Mouse (Mus musculus) adrenal gland (tissue): Measurements from ENCODE around the gene Tns2.
"Not testable (repeated sequence)": the region's sequence is repeated elsewhere in the genome, so short reads cannot be mapped to it uniquely, and the experiment has no call there.

Experiments
- intact Hi-C: fragments of 180-260 bp; cut with DNase I; formaldehyde crosslinking; loops from one replicate; pipeline ENCODE4 v1.15.1; 2025
- long read RNA-seq, 2 experiments: library from polyadenylated mRNA; unstranded; transcript quantifications; one replicate each; pipeline ENCODE4 v2.0.0; 2020; ENCODE audit warnings: borderline replicate concordance in 1 of 2; ENCODE audit not compliant: insufficient replicate concordance in 1 of 2

Gene Tns2
- long read RNA-seq, experiment 1, partial matches to known transcripts = 1 of 2 reads
- long read RNA-seq, experiment 1, other reads (novel, unspliced or antisense) = 1 of 2 reads
- long read RNA-seq, experiment 2, full-length matches to known transcripts = 1 of 7 reads
- long read RNA-seq, experiment 2, partial matches to known transcripts = 6 of 7 reads
- long read RNA-seq, experiment 2, other reads (novel, unspliced or antisense) = 0 of 7 reads

DNA sequence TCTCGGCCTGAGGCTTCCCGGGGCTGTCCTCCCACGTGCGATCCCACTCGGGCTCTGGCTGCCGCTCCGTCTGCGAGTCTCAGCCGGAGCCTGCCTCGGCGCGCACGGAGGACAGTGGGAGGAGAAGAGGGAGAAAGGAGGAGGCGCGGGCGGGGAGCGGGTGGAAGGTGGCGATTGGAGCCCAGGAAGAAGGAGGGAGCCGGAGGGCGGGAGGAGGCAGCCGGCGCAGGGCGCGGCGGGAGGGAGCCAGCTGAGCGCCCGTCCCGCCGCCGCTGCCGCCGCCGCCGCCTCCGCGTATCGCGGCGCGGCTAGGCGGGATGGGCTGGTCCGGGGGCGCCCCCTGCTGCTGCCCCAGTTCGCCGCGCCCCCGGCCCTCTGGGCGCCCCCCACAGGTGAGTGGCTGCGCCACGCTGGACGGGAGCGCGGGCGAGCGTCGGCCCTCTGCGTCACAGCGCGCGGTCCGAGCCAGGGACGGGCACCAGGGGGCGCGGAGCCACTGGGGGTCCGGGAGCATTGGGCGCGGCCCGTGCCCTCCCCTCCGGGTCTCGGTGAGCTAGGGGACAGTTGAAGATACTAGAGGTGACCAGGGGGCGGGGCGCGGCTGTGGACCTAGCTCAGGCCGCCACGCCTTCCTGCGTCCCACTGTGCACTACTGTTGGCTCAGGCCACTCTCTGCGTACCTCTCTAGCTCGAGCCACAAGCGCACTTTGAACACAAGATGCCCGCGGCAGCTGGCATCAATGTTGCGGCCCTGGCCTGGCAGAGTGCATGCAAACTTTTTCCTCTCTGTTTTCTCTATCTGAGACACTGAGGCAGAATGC lies at the start of gene Tns2:
TSS of gene Tns2 (plus strand) at position 253 of the 821 bp plus-strand sequence.
- intact Hi-C loops = no loop called here

DNA sequence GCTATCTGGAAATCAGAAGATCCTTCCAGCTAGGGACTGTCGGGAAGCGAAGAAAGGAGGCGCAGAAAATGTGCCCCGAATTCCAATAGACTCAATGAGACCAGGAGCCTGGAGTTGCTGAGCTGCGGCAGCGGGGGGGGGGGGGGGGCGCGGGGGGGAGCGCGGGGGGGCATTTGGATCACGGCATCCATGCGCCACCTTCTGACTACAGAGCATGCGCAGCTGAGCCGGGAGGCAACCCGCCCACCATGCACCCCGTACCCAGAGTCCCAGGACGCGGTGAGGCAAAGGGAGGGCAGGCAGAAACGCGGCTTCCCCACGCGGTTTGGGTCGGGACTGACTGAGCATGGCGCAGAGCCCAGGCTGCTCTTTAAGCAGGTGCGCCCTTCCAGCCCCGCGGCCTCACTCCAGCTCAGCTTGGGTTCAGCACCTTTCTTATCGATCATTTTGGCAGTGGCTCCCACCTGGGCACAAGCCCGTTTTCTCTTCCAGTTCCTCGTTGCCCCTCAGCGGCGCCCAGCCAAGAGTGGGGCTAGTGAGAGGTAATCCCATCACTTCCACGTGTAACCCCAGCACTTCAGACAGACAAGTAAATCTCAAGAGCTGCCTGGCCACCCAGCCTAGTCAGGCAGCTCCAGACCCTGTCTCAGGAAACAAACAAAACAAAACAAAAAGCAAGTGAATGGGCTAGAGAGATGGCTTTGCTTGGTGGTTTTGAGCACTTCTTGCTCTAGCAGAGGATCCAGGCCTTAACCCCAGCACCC lies 48.1 kb upstream of the Tns2 start:
- intact Hi-C loops = no loop called here

DNA sequence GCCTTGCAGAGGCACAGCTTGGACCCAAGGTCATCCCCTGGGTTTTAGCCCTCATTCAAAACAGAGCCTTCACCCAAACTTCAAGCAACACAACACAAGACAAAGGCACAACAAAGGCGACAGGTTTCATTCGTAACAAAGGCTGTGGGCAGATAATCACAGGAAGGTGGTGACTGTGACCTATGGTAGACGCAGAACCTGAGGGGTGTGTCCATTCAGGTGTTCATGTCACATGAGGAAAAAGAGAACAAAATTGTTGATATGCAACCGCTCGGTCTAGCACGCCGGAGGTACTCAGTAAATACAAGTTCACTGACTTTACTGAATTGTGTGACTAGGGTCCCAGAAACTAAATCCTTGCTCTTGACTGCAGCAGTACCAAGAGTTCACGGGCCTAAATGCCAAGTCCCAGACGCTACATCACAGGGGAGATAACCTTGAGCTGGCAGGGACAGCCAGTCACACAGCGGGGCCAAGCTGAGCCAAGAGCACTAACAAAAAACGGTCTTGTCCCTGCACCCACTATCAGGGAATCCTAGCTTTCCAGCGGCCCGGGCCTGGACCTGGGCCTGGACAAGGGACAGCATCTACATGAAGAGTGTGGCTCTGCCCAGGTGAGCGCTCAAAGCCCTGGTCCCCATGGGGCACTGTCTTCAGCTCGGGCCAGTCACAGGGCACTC lies 43.6 kb upstream of the Tns2 start:
- intact Hi-C loops = no loop called here

DNA sequence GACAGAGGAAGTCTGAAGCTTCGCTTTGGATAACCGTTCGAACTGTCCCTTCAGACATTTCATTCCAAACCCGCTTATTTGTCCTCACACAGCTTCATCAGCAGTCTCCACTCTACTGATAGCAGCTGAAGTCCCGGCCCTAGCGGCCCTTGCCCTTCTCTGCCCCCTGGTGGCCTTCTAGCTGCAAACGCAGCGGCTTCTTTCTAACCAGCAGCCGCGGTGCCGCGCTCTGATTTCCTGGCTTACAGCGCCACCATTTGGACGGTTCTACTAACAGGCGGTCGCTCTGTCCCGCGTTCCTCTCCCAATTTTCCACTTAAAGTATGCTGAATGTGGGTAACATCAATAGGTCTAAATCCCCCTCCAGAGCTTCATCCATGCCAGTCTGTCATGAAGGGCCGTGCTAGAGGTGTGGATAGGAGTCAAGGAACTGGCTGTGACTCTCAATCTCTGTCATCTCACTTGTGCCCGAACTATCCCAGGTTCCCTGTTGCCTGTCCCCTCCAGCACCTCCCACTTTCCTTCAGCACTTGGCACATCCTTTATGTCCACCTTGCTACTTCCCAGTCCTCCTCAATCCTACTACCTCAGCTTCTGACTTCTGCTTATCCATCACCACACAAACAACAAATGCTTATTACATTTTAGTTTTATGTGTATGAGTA lies 34.4 kb upstream of the Tns2 start:
- intact Hi-C loops = loop anchor here (1.0 to 10.0 kb wide), 3 partner anchors 77 to 728 kb away; no protein-coding TSS in a partner anchor

DNA sequence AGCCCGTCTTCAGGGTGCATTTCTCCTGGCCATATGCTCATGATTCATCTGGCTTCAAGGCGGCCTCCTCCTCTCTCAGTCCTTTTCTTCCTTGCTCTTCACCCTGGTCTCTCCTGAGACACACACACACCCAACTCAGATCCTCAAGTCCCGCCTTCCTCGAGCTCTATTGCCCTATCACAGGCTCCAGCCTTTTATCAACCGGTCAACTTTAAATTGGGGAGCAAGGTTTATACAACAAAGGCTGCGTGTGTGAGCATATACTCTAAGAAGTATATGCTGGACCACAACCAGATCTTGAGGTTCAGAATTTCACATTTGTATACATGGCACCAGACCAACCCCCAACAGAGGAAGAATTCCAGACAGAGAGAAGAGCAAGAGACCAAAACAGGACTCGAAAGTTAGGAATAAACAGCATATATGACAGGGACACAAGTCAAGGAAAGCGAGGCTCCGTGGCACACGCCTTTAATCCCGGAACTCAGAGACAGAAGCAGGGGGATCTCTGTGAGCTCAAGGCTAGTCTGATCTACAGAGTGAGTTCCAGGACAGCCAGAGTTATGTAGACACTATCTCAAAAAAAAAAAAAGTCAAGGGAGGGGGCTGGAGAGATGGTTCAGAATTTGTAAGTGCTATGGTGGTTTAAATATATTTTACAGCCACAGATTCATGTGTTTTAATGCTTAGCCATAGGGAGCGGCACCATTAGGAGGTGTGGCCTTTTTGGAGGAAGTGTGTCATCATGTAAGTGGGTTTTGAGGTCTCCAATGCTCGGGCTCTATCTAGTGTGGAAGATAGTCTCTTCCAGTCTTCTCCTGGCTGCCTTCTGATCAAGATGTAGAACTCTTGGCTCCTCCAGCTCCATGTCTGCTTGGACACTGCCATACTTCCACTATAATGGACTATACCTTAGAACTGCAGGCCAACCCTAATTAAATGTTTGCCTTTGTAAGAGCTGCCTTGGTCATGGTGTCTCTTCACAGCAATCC lies 29.4 kb upstream of the Tns2 start:
- intact Hi-C loops = no loop called here

DNA sequence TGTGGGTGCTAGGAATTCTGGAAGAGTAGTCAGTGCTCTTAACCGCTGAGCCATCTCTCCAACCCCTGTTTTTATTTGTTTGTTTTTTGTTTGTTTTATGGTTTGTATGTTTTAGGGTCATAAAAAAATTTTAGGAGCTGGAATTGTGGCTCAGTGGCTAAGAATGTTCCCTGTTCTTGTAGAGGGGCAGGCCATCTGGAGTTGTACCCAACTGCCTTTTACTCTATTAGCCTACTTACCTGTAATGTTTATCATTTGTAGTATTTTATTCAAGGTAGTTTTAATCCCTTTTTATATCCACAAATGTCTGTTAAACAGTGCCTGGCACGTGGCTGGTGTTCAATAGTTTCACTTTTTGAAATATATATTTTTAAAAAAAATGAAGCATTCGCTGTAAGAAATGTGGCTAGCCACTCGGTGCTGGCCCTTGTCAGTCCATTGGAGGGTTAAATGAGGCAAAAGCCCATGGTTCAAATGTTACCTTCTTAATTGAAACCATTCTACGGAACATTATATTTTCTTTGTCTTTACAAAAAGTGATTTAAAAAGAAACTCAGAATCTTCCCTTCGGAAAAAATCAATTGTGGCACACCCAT lies 27.2 kb upstream of the Tns2 start:
- intact Hi-C loops = no loop called here

DNA sequence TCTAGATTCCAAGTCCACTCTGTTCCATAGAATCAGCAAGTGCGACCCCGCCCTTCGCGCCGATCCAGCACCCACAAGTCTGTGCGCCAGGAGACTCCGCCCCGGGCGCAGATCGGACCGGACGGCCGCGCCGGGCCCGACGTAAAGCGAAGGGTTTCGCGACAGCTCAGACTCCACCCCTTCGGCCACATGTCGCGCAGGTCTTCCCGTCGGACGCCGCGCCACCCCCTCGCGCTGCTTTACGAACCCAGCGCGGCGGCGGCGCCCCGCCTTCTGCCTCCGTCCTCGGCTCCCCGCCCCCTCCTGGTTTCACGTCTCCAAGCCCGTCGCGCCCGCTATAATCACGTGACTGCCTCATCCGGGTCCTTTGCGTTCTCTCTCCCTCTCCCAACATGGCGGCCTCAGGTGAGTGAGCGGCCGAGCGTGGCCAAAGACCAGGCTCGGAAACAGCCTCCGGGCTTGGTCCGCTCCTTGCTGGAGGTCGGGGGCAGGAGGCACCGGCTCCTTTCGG lies 26.6 kb upstream of the Tns2 start, which contains the start of gene Eif4b:
TSS of gene Eif4b (plus strand) at position 215 of the 511 bp plus-strand sequence.
- intact Hi-C loops = no loop called here

DNA sequence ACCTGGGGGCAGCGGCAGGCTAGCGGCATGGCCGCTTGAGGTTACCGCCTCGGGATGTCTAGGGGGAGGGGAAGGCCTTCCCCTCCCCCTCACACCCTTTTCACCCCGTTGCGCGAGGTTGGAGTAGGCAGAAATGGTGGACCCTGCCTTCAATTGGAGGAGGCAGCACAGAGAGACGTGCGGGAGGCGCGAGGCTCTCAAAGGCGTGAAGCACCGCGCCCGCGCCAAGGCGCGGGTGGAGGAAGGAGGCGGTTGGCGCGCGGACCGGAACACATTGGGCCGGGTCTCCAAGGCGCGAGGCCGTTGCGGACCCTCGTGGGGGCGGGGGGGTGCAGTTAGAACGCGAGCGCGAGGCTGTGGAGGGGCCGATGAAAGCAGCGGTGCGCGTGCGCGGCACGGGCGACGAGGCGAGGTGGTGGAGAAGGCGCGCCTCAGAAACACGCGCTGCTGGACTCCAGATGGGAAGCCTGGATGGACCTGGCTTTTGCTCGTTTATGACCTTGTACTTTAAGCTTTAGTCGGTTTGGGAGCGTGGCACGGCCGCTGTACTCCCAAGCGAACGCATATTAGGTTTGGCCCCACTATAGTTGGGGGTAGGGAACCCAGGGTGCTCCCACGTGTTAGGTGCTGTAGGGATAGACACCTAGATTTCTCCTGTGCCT lies 26.0 kb upstream of the Tns2 start:
- intact Hi-C loops = no loop called here

DNA sequence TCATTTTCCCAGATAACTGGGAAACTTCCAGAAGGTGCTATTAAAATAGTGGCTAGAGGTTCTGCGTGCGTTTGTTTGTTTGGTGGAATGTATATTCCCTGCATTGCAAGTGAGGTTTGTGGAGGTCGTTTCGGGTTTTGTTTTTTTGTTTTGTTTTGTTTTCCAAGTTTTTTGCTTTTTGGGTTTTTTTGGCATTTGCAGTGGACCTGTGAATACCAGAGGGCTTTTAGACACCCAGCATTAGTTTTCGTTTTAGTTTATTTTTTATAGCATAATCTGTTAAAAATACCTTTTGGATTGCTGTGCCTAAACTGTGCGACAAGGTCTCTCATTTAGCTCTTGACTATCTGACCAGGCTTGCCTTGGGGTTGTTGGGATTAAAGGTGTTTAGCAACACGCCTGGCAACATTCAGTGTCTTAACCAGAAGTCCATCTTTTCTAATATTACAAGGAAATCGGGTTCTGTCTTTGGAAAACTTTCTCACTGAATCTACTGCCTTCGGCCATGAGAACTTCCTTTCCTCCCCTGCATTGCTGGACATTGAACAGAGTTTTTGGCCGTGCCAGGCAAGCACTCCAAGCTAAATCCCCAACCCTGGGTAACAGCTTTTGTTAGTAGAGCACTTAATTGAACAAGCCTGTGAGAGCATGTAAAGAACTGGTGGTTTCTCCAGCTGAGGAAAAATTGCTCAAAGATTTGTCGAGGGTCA lies 25.2 kb upstream of the Tns2 start:
- intact Hi-C loops = no loop called here

DNA sequence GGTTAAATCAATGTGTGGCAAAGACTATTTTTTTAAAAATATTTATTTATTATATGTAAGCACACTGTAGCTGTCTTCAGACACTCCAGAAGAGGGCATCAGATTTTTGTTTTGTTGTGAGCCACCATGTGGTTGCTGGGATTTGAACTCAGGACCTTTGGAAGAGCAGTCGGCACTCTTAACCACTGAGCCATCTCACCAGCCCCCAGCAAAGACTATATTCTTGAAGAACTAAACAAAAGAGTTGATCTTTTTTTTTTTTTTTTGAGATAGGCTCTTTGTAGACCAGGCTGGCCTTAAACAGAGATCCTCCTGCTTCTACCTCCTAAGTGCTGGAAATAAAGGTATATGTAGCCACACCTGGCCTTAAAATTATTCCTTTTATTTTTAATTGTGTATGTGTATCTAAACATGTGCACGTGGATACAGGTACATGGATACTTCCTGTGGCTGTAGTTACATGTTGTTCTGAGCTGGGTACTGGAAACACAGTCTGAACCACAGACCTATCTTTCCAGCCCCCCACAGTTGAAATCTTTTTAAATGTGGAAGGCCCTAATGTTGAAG lies 23.0 kb upstream of the Tns2 start:
- intact Hi-C loops = no loop called here

DNA sequence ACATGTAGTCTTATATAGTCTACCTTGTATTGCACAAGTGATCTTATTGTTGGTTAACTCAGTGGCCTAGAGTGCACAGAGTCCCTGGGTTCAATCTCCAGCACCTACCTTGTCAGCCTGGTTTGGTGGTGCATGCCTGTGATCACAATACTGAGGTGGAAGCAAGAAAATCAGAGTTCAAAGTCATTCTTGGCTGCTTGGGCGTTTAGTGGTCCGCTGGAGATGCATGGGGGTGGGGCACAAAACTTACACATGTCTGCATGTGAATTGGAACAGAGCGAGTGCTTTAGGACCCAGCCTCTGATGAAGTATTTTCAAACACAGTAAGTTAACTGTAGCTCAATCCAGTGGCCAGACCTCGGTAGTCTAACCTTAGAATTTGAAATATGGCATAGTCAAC lies 21.0 kb upstream of the Tns2 start:
- intact Hi-C loops = no loop called here

DNA sequence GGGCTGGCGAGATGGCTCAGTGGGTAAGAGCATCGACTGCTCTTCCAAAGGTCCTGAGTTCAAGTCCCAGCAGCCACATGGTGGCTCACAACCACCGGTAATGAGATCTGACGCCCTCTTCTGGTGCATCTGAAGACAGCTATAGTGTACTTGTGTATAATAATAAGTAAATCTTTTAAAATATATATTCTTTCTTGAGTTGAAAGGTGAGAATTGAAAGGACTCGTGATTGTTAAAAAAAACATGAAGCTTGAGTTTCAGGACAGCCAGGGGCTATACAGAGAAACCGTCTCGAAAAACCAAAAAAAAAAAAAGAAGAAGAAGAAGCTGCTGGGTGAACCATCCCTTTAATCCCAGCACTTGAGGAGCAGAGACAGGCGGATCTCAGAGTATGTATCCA lies 20.3 kb upstream of the Tns2 start:
- intact Hi-C loops = not testable (repeated sequence)

DNA sequence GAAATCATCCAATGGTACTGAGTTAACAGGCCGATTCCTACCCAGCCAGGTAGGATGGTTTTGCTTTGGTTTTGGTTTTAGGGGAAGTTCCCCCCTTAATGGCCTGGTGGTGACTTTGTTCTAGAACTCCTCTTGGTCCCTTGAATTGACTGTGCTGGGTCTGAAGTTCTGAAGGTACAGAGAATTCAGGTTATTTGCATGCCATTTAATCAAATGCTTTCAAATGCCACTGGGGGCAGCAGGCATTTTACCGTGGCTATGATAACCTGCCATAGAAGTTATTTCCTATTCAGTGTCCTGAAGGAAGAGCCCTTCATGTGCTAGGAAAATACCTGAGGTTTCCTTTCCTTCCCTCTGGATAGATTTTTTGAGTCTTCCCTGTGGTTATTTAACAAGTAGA lies 19.8 kb upstream of the Tns2 start:
- intact Hi-C loops = no loop called here

DNA sequence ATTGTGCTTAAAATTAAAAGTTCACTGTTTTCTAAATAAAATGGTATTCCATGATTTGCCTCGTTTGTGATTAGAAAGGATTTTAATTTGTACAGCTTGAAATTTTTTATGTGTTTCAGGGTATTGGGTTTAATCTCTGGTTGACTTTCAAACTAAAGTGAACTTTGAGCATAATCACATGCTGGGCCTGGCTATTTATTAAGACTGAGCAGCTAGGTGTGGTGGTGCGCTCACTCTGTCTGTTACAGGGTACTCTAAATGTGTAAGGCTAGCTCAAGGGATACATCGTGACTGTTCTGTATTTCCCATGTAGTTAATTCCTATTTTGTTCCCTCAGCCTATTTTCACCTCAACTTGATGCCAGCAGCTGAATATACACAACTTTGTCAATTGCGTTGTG lies 18.1 kb upstream of the Tns2 start:
- intact Hi-C loops = no loop called here

DNA sequence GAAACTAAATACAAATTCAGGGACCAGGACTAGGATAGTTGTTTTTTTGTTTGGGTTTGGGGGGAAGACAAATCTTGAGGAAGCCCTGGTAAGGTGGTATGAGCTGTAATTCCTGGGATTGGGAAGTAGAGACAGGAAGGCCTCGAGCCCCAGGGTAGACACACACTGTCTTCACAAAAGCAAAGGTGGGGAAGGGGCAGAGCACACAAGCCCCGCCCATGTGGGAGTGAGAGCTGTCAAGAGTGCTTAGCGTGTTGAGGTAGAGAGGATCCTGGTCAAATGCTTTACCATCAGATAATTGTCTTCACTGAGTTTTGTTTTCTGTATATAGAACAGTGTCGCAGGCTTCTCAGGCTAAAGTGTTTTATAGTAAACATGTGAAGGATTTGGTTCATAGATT lies 17.2 kb upstream of the Tns2 start:
- intact Hi-C loops = no loop called here

DNA sequence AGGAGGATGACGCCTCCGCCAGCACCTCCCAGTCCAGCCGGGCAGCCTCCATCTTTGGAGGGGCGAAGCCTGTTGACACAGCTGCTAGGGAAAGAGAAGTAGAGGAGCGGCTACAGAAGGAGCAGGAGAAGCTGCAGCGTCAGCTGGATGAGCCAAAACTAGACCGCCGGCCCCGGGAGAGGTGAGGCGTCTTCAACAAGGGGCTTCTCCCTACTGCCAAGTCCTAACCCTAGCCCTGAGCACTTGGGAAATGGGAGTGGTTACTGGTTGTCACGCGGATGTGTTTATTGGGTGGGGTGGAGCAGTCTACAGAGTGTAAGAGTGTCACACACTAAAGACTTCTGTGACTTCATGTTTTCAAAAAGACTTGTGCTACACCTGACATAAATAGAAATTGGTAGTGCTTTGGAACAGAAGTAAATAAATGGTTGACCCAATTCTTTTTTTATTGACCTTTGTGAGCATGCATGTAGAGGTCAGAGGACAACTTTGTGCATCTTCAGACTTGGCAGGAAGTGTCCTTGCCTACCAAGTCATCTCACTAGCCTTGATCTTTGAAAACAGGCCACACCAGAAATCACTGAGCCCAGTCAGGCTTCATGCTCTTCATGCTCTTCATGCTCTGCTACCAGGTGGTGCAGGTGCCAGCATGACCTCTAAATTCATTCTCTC lies 10.2 kb upstream of the Tns2 start:
- intact Hi-C loops = no loop called here
